Mouse (Mus musculus) limb, embryonic 13.5 days (tissue): Measurements from ENCODE around the gene Sgo2a. TPM values are rescaled to one million over a fixed set of nuclear protein-coding genes. Genes with fewer than 3 reads are reported as not detected.
A peak's percentile ranks its signal among the peaks of the same experiment; 100 is the strongest.
"Not testable (repeated sequence)": the region's sequence is repeated elsewhere in the genome, so short reads cannot be mapped to it uniquely, and the experiment has no call there.

Experiments used
- ATAC-seq: fragments of 200-750 bp; cut with Nextera tagmentation; 2 replicates; pipeline ENCODE4 v1.8.0; 2017; ENCODE audit warnings: low read depth, moderate number of reproducible peaks, moderate TSS enrichment; ENCODE audit not compliant: low FRiP score
- H3K27ac ChIP-seq: fragments of 300-500 bp; sonication (generic); 2 replicates; pipeline ENCODE4 v1.5.1; 2015; ENCODE audit warnings: inconsistent platforms, mild to moderate bottlenecking, moderate library complexity
- H3K27me3 ChIP-seq: fragments of 300-500 bp; sonication (generic); 2 replicates; pipeline ENCODE4 v1.6.1; 2015; ENCODE audit warnings: mild to moderate bottlenecking, inconsistent platforms
- H3K36me3 ChIP-seq: fragments of 300-500 bp; sonication (generic); 2 replicates; pipeline ENCODE4 v1.6.1; 2015; ENCODE audit warnings: inconsistent platforms, mild to moderate bottlenecking, moderate library complexity
- H3K4me1 ChIP-seq: fragments of 300-500 bp; sonication (generic); 2 replicates; pipeline ENCODE4 v1.6.1; 2015; ENCODE audit warnings: inconsistent platforms
- H3K4me2 ChIP-seq: fragments of 300-500 bp; sonication (generic); replicated peaks from 2 replicates; pipeline ENCODE4 v1.6.1; 2015; ENCODE audit warnings: inconsistent platforms, mild to moderate bottlenecking, moderate library complexity
- H3K4me3 ChIP-seq: fragments of 300-500 bp; sonication (generic); 2 replicates; pipeline ENCODE4 v1.5.1; 2015; ENCODE audit warnings: moderate library complexity, mild to moderate bottlenecking, inconsistent platforms
- H3K9ac ChIP-seq: fragments of 300-500 bp; sonication (generic); 2 replicates; pipeline ENCODE4 v1.6.1; 2015; ENCODE audit warnings: mild to moderate bottlenecking, inconsistent platforms
- H3K9me3 ChIP-seq: fragments of 300-500 bp; sonication (generic); 2 replicates; pipeline ENCODE4 v1.6.1; 2016; ENCODE audit warnings: inconsistent platforms
- WGBS: fragments of 180-500 bp; shearing (Covaris S2); methylation state at CpG from one replicate; pipeline ENCODE4 v1.1.7; 2015; 5-methylcytosine and 5-hydroxymethylcytosine counted together
- polyA plus RNA-seq: library from polyadenylated mRNA; unstranded; fragments of >200 nt; fragmentation: Nextera tagmentation; extraction: Ambion mirVana; gene quantifications from 2 replicates; pipeline ENCODE4 v1.2.1, GENCODE M21; 2015

Sgo2a gene
- polyA plus RNA-seq, 1 experiment from 2014 or later, result 19.7 TPM

GRCm38 (mm10) chr1:57989052-57989600, 6.6 kb upstream of the Sgo2a start:
- Histone ChIP-seq H3K4me1 (no peaks in the 10 kb centered on the region), H3K27ac (no peak overlapping the region), H3K27me3 (no peaks in the 10 kb centered on the region), H3K9ac (no peak overlapping the region), H3K4me3 (no peak overlapping the region), H3K9me3 (no peaks in the 10 kb centered on the region), H3K36me3 (no peaks in the 10 kb centered on the region), H3K4me2 (no peak overlapping the region)
- ATAC-seq, result no peak
- WGBS, result 77% methylated on average over 6 of the region's 6 CpGs

- Histone ChIP-seq H3K4me3 (no peak overlapping the region), H3K9ac (no peak overlapping the region), H3K4me1 (peaks cover under 1% of the 10 kb centered on the region), H3K9me3 (no peaks in the 10 kb centered on the region), H3K4me2 (no peak overlapping the region), H3K27me3 (no peaks in the 10 kb centered on the region), H3K36me3 (no peaks in the 10 kb centered on the region), H3K27ac (no peak overlapping the region)
- ATAC-seq, result no peak
- WGBS, result 75% methylated on average over 2 of the region's 2 CpGs
These were observed 4.5 kb upstream of the Sgo2a start for GRCm38 (mm10) chr1:57991277-57991676.

- no peaks in the 10 kb centered on the region for H3K27me3 ChIP-seq
- H3K9me3 ChIP-seq, result no peaks in the 10 kb centered on the region
- WGBS, result under 1% methylated on average over 29 of the region's 29 CpGs
- peak overlapping the region; percentile 79 for H3K9ac ChIP-seq
- peak overlapping the region; percentile 61; the same call in 1 of the 2 replicates for H3K27ac ChIP-seq
- peak overlapping the region; percentile 93 for H3K4me3 ChIP-seq
- peaks cover 17% of the 10 kb centered on the region for H3K4me1 ChIP-seq
- H3K4me2 ChIP-seq, result peak overlapping the region; percentile 90
- H3K36me3 ChIP-seq, result peaks cover 7% of the 10 kb centered on the region; the same call in 1 of the 2 replicates
- peak; percentile 45 for ATAC-seq
These were observed 403 bp downstream of the Sgo2a start for GRCm38 (mm10) chr1:57996133-57996615.

DNA sequence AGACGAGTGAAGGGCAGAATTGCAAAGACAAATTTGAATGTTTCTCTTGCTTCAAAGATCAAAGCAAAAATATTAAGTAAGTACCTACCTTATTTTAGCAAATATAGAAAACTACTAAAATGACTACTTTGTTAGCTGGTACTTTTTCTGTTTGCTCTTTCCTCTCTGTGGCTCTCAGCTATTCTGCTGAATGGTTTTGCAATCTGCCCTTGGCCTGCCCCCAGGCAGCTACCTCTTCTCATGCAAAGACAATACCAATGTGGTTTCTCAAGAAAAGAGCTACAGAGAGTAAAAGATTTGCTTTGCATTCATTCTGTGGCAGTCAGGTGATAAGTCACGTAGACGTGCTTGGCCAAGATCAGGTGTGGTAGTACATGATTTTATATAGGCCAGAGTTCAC, 2.4 kb downstream of the Sgo2a start:
- Histone ChIP-seq H3K4me1 (peaks cover 17% of the 10 kb centered on the region), H3K9ac (no peak overlapping the region), H3K36me3 (peaks cover 16% of the 10 kb centered on the region), H3K9me3 (no peaks in the 10 kb centered on the region), H3K27ac (no peak overlapping the region), H3K4me2 (no peak overlapping the region), H3K4me3 (no peak overlapping the region), H3K27me3 (no peaks in the 10 kb centered on the region)
- 91% methylated on average over 3 of the region's 3 CpGs for WGBS
- ATAC-seq, result no peak

DNA sequence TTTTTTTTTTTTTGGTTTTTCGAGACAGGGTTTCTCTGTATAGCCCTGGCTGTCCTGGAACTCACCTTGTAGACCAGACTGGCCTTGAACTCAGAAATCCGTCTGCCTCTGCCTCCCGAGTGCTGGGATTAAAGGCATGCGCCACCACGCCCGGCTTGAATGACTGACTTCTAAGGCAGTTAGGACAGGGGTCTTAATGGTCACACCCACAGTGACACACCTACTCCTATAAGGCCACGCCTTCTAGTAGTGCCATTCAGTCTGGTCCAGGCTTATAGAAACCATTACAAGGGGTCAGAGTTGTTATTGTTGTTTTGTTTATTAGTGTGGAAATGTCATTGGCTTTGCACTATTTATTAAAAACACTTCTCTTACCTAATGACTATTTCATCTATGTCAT, 10.6 kb downstream of the Sgo2a start:
- H3K9ac ChIP-seq, H3K4me1 ChIP-seq, H3K27ac ChIP-seq, H3K4me2 ChIP-seq, H3K27me3 ChIP-seq, ATAC-seq, H3K9me3 ChIP-seq, H3K4me3 ChIP-seq: not testable (repeated sequence)
- WGBS, result 97% methylated on average over 7 of the region's 7 CpGs
- peaks cover 36% of the 10 kb centered on the region for H3K36me3 ChIP-seq

DNA sequence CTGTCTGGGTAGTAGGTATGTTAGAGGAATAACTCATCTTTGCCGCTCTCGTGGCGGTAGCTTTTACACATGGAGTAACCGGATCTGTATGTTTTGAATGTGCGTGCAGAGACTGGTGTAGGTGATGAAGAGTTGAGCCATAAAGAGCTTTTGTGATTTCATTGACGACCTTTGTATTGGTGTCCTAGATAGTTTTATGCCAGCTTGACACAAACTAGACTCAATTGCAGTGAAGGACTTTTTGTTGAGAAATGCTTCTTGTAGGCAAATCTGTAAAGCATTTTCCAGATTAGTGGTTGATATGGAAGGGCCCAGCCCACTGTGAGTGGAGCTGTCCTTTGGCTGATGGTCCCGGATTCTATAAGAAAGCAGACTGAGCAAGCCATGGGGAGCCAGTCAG, 23.1 kb downstream of the Sgo2a start, which contains the start of gene Kctd18:
Gene Kctd18 (minus strand): TSS at position 101 of the 400 bp plus-strand sequence.
- no peak within 1 kb of the TSS for H3K4me3 ChIP-seq
- 95% methylated on average over 7 of the region's 7 CpGs for WGBS
- no peaks in the 10 kb centered on the region for H3K9me3 ChIP-seq
- no peak within 1 kb of the TSS for H3K27ac ChIP-seq
- no peak for ATAC-seq
- peaks cover 70% of the 10 kb centered on the region for H3K36me3 ChIP-seq
- no peak within 1 kb of the TSS for H3K9ac ChIP-seq
- H3K4me2 ChIP-seq, result no peak within 1 kb of the TSS
- no peaks in the 10 kb centered on the region for H3K27me3 ChIP-seq
- H3K4me1 ChIP-seq, result no peaks in the 10 kb centered on the region

- H3K4me1 ChIP-seq, result peaks cover 17% of the 10 kb centered on the region
- H3K27me3 ChIP-seq, result no peaks in the 10 kb centered on the region
- no peak overlapping the region for H3K4me3 ChIP-seq
- no peak for ATAC-seq
- no peaks in the 10 kb centered on the region for H3K9me3 ChIP-seq
- H3K27ac ChIP-seq, result no peak overlapping the region
- WGBS, result 86% methylated on average over 7 of the region's 7 CpGs
- H3K36me3 ChIP-seq, result peaks cover 21% of the 10 kb centered on the region
- no peak overlapping the region for H3K4me2 ChIP-seq
- H3K9ac ChIP-seq, result no peak overlapping the region
These were observed 31.9 kb downstream of the Sgo2a start for GRCm38 (mm10) chr1:58027707-58028106.

- no peaks in the 10 kb centered on the region for H3K9me3 ChIP-seq
- H3K9ac ChIP-seq, result peak within 1 kb of the TSS; percentile 46; the same call in 1 of the 2 replicates
- peak within 1 kb of the TSS; percentile 35 for H3K4me3 ChIP-seq
- 9% methylated on average over 12 of the region's 12 CpGs for WGBS
- H3K27me3 ChIP-seq, result no peaks in the 10 kb centered on the region
- peaks cover 8% of the 10 kb centered on the region; the same call in 1 of the 2 replicates for H3K36me3 ChIP-seq
- ATAC-seq, result no peak
- H3K27ac ChIP-seq, result peak within 1 kb of the TSS; percentile 52; the same call in 1 of the 2 replicates
- H3K4me2 ChIP-seq, result peak within 1 kb of the TSS; percentile 60
- peaks cover 17% of the 10 kb centered on the region for H3K4me1 ChIP-seq
These were observed 33.9 kb downstream of the Sgo2a start, which contains the start of gene Aox1 for GRCm38 (mm10) chr1:58029636-58030117. Gene Aox1 (plus strand): TSS chr1:58029931.

- Histone ChIP-seq H3K9me3 (no peaks in the 10 kb centered on the region), H3K27me3 (no peaks in the 10 kb centered on the region), H3K27ac (peak overlapping the region; percentile 52; the same call in 1 of the 2 replicates), H3K4me2 (peak overlapping the region; percentile 60), H3K4me3 (peak overlapping the region; percentile 35), H3K4me1 (peaks cover 17% of the 10 kb centered on the region), H3K9ac (peak overlapping the region; percentile 46; the same call in 1 of the 2 replicates), H3K36me3 (peaks cover 4% of the 10 kb centered on the region; the same call in 1 of the 2 replicates)
- ATAC-seq, result no peak; the same call in 1 of the 2 replicates
- whole genome bisulfite sequencing, result 18% methylated on average over 13 of the region's 13 CpGs
These were observed 34.5 kb downstream of the Sgo2a start for GRCm38 (mm10) chr1:58030156-58030871.

DNA sequence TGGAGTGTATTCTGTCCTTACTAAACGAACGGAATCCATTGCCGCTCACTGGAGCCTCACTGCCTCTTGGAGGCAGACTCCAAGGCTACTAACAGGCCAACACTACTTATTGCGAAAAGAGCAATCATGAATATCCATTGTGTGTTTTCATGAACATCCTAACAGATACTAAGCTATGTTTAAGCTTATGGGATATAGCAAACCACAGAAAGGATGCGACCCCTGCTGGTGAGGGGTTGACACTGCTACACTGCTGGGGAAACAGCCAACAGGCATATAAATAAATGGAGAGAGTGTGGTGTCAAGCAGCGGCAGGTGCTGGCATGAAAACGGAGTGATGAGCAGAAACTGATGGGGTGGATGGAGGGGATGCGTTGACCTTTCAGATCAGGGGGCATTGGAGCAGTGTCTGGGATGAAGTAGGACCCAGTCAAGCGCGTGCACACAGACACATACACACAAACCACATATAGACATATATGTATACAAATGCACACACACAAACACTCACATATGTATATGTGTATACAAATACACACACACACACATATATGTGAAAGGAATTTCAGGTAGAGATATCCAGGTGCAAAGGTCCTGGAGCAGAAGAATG, 35.5 kb downstream of the Sgo2a start:
- 66% methylated on average over 10 of the region's 10 CpGs for WGBS
- H3K4me3 ChIP-seq, result no peak overlapping the region
- H3K9ac ChIP-seq, result no peak overlapping the region
- peak; percentile 55; the same call in 1 of the 2 replicates for ATAC-seq
- no peaks in the 10 kb centered on the region for H3K27me3 ChIP-seq
- H3K36me3 ChIP-seq, result 0 out of 2 replicates have a peak, but pooled peaks cover under 1% of the 10 kb centered on the region
- H3K9me3 ChIP-seq, result no peaks in the 10 kb centered on the region
- H3K27ac ChIP-seq, result no peak overlapping the region
- peaks cover 17% of the 10 kb centered on the region for H3K4me1 ChIP-seq
- H3K4me2 ChIP-seq, result no peak overlapping the region

GRCm38 (mm10) chr1:58037306-58037705, 41.5 kb downstream of the Sgo2a start:
- not testable (repeated sequence) for H3K4me3 ChIP-seq, H3K4me2 ChIP-seq, H3K27ac ChIP-seq, H3K9ac ChIP-seq, H3K27me3 ChIP-seq, H3K9me3 ChIP-seq, H3K36me3 ChIP-seq, ATAC-seq, H3K4me1 ChIP-seq
- 91% methylated on average over 9 of the region's 9 CpGs for WGBS

- no peak overlapping the region for H3K27ac ChIP-seq
- no peaks in the 10 kb centered on the region for H3K36me3 ChIP-seq
- no peaks in the 10 kb centered on the region for H3K9me3 ChIP-seq
- no peak overlapping the region for H3K4me3 ChIP-seq
- ATAC-seq, result no peak
- no peak overlapping the region for H3K4me2 ChIP-seq
- H3K9ac ChIP-seq, result no peak overlapping the region
- WGBS, result 75% methylated on average over 3 of the region's 3 CpGs
- H3K27me3 ChIP-seq, result no peaks in the 10 kb centered on the region
- no peaks in the 10 kb centered on the region for H3K4me1 ChIP-seq
These were observed 49.3 kb downstream of the Sgo2a start for GRCm38 (mm10) chr1:58045076-58045475.
